7 mouse cellular contexts compared by ENCODE assay signal in the genomic region with DNA sequence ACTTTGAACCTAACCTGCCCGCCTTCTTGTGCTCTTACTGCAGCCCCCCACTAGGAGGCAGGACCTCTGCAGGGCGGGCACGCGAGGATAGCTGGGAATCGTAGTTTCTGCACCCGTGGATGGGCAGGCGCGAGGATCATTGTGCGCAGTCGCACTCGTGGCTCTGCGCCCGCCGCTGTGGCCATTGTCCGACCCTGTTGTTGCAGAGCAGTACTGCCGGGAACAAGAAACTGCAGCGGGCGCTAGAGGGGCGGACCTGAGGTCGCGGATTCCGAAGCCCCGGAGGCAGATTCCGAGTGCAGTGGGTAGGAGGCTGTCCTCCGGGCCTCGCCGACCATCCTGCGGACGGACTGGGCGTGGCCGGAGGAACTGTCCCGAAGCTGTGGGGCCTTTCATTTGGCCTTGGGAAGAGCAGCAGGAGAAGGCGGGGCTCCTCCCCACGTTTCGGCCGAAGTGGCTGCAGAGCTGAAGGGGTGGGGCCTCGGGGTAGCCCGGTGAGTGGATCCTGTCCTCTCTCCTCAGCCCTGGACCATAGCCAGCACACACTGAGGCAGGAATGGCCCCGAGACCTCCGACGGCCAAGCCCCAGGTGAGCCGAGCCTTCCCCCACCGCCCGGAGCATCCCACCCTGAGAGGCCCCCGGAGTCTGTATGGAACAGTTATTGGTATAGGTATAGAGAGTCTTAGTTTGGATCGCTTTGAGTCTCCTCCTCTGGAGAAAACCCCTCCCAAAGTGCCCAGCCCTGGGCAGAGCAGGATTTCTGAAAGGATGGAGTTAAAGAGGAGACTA. TPM values are rescaled to one million over a fixed set of nuclear protein-coding genes. Genes with fewer than 3 reads are reported as not detected.
A peak's percentile ranks its signal among the peaks of the same experiment; 100 is the strongest.
DNase-seq lines count a peak whose midpoint lies in the region; ATAC-seq and TF ChIP-seq lines count a peak whose summit lies in the region.

A gene (plus strand): TSS at position 146 of the 790 bp plus-strand sequence.

- H3K36me3 ChIP-seq in intestine, postnatal 0 days (ENCODE audit: control insufficient read depth, insufficient read depth): peaks cover 20% of the 10 kb centered on the region
- H3K36me3 ChIP-seq in midbrain, embryonic 12.5 days: peaks cover 33% of the 10 kb centered on the region
- 0 out of 2 replicates have a peak, but pooled peaks cover 3% of the 10 kb centered on the region for H3K36me3 ChIP-seq in small intestine, adult 2 months (ENCODE audit: control insufficient read depth, insufficient read depth, low read length)

- intact Hi-C loops in left cerebral cortex, postnatal 4 days (cut with DNase I): no loop called here

- DNase-seq in adrenal gland, adult 2 months: peak; percentile 96
- DNase-seq in embryo, embryonic 11.5 days (ENCODE audit: low read depth, low spot score): peak; percentile 90
- peak; percentile 92 to 95 for DNase-seq in gastrocnemius, postnatal 4 days (ENCODE audit: low spot score in 2 of 2)
- DNase-seq in left cerebral cortex, postnatal 4 days: peak; percentile 97

- H3K9me3 ChIP-seq in intestine, postnatal 0 days (ENCODE audit: control insufficient read depth): no peaks in the 10 kb centered on the region
- H3K9me3 ChIP-seq in midbrain, embryonic 12.5 days: peaks cover 15% of the 10 kb centered on the region

- no peak for TF ChIP-seq POLR2A in small intestine, adult 2 months (IDR thresholded peaks at IDR 0.05; ENCODE audit: low read depth, low read length)

- TF ChIP-seq CTCF in intestine, postnatal 0 days (IDR thresholded peaks at IDR 0.05; ENCODE audit: low read depth): peak; percentile 98
- TF ChIP-seq CTCF in small intestine, adult 2 months (IDR thresholded peaks at IDR 0.05; ENCODE audit: extremely low read depth, insufficient read length, insufficient replicate concordance, low read depth, low read length): peak; percentile 67; the same call in 1 of the 2 replicates

- H3K27ac ChIP-seq in intestine, postnatal 0 days (ENCODE audit: low read depth, low read length): peak within 1 kb of the TSS; percentile 79
- peak within 1 kb of the TSS; percentile 98 for H3K27ac ChIP-seq in midbrain, embryonic 12.5 days (replicated peaks)
- H3K27ac ChIP-seq in small intestine, adult 2 months (ENCODE audit: insufficient read depth, low read depth, low read length): peak within 1 kb of the TSS; percentile 50

- peak within 1 kb of the TSS; percentile 93 for H3K4me2 ChIP-seq in intestine, postnatal 0 days (replicated peaks; ENCODE audit: low read depth)
- peak within 1 kb of the TSS; percentile 64 for H3K4me2 ChIP-seq in midbrain, embryonic 12.5 days (replicated peaks)

- no peaks in the 10 kb centered on the region for H3K27me3 ChIP-seq in intestine, postnatal 0 days (replicated peaks; ENCODE audit: control insufficient read depth, insufficient read depth, low read length)
- H3K27me3 ChIP-seq in midbrain, embryonic 12.5 days: 0 out of 2 replicates have a peak, but pooled peaks cover 4% of the 10 kb centered on the region
- no peaks in the 10 kb centered on the region for H3K27me3 ChIP-seq in small intestine, adult 2 months (ENCODE audit: control insufficient read depth, insufficient read depth, low read length)

- no peaks in the 10 kb centered on the region; the same call in 1 of the 2 replicates for H3K4me1 ChIP-seq in intestine, postnatal 0 days (replicated peaks; ENCODE audit: control insufficient read depth, insufficient read depth, low read length)
- H3K4me1 ChIP-seq in midbrain, embryonic 12.5 days: peaks cover 10% of the 10 kb centered on the region
- H3K4me1 ChIP-seq in small intestine, adult 2 months (ENCODE audit: control insufficient read depth, insufficient read depth, insufficient read length, low read length): no peaks in the 10 kb centered on the region

- WGBS in intestine, postnatal 0 days: under 1% methylated on average over 46 of the region's 46 CpGs
- 0% methylated on average over 46 of the region's 46 CpGs for WGBS in midbrain, embryonic 12.5 days
- under 1% methylated on average over 46 of the region's 46 CpGs for WGBS in small intestine, adult 2 months

- H3K9ac ChIP-seq in intestine, postnatal 0 days (ENCODE audit: low read depth, low read length): peak within 1 kb of the TSS; percentile 64
- peak within 1 kb of the TSS; percentile 94 for H3K9ac ChIP-seq in midbrain, embryonic 12.5 days (replicated peaks)

- ATAC-seq in intestine, postnatal 0 days: peak; percentile 96
- ATAC-seq in midbrain, embryonic 12.5 days (ENCODE audit: low FRiP score, low read depth): peak; percentile 98

- H3K4me3 ChIP-seq in intestine, postnatal 0 days (ENCODE audit: low read depth, low read length): peak within 1 kb of the TSS; percentile 83
- H3K4me3 ChIP-seq in midbrain, embryonic 12.5 days: peak within 1 kb of the TSS; percentile 75
- peak within 1 kb of the TSS; percentile 94 for H3K4me3 ChIP-seq in small intestine, adult 2 months (ENCODE audit: low read depth, low read length)

RNA-seq across cellular contexts. Expression of the gene that starts here (rescaled TPM):
- total RNA-seq in adrenal gland, adult 2 months (2021): 1 to 10 TPM; 3.1 to 6.8 TPM
- 0.68 and 1.2 TPM in 2 replicates for polyA plus RNA-seq in adrenal gland, adult 2 months (2012; rRNA removed)
- total RNA-seq in gastrocnemius, postnatal 4 days (2021): 10 to 100 TPM in 1 of 2 experiments, 1 to 10 TPM in 1; 8.7 to 11.0 TPM
- 5.6 and 6.6 TPM in 2 replicates for polyA plus RNA-seq in intestine, postnatal 0 days (2015; fragmentation: Nextera tagmentation; extraction: Ambion mirVana)
- 10 to 100 TPM; 39.3 to 39.8 TPM for total RNA-seq in left cerebral cortex, postnatal 4 days (2021)
- polyA plus RNA-seq in midbrain, embryonic 12.5 days (2016; fragmentation: Nextera tagmentation; extraction: Ambion mirVana): 37.5 and 37.8 TPM in 2 replicates
- 0.60 and 0.70 TPM in 2 replicates for polyA plus RNA-seq in small intestine, adult 2 months (2012; rRNA removed)

Comparison
In these comparisons a context has a peak if more than half of its experiments do, and no peak if none do; other contexts are left out.
1. Peak in every context shown above with its lines: DNase-seq, ATAC-seq, H3K4me3 ChIP-seq and H3K27ac ChIP-seq.